Mouse (Mus musculus): ENCODE measurements around the gene 2310039H08Rik.
A peak's percentile ranks its signal among the peaks of the same experiment; 100 is the strongest.

Gene 2310039H08Rik

GRCm38 (mm10) chr17:46772404-46773277 lies at the start of gene 2310039H08Rik:
Gene 2310039H08Rik, plus strand, starts transcription at chr17:46772635.
- TF ChIP-seq GATA4 (IDR thresholded peaks at IDR 0.05; ENCODE audit: insufficient replicate concordance, low read length), result no peak

- TF ChIP-seq GATA4 (IDR thresholded peaks at IDR 0.05; ENCODE audit: insufficient replicate concordance, low read length), result no peak
Measured at GRCm38 (mm10) chr17:46724477-46725084, 47.9 kb upstream of the 2310039H08Rik start.

- TF ChIP-seq GATA4 (IDR thresholded peaks at IDR 0.05; ENCODE audit: insufficient replicate concordance, low read length), result no peak
Measured at GRCm38 (mm10) chr17:46725273-46725672, 47.2 kb upstream of the 2310039H08Rik start.

GRCm38 (mm10) chr17:46725731-46726645 lies 46.4 kb upstream of the 2310039H08Rik start:
- 0 out of 2 replicates have a peak, but pooled peaks have one; percentile 32 for TF ChIP-seq GATA4 (IDR thresholded peaks at IDR 0.05; ENCODE audit: insufficient replicate concordance, low read length)

GRCm38 (mm10) chr17:46727271-46727670 lies 45.2 kb upstream of the 2310039H08Rik start:
- no peak for TF ChIP-seq GATA4 (IDR thresholded peaks at IDR 0.05; ENCODE audit: insufficient replicate concordance, low read length)

GRCm38 (mm10) chr17:46728021-46728420 lies 44.4 kb upstream of the 2310039H08Rik start:
- no peak for TF ChIP-seq GATA4 (IDR thresholded peaks at IDR 0.05; ENCODE audit: insufficient replicate concordance, low read length)

GRCm38 (mm10) chr17:46728496-46728895 lies 43.9 kb upstream of the 2310039H08Rik start:
- TF ChIP-seq GATA4 (IDR thresholded peaks at IDR 0.05; ENCODE audit: insufficient replicate concordance, low read length), result no peak

GRCm38 (mm10) chr17:46728904-46729318 lies 43.5 kb upstream of the 2310039H08Rik start, which contains the start of gene Gnmt:
Gene Gnmt, minus strand, starts transcription at chr17:46729168.
- no peak for TF ChIP-seq GATA4 (IDR thresholded peaks at IDR 0.05; ENCODE audit: insufficient replicate concordance, low read length)

- no peak for TF ChIP-seq GATA4 (IDR thresholded peaks at IDR 0.05; ENCODE audit: insufficient replicate concordance, low read length)
Measured at GRCm38 (mm10) chr17:46734055-46734454, 38.4 kb upstream of the 2310039H08Rik start.

GRCm38 (mm10) chr17:46735287-46735686 lies 37.1 kb upstream of the 2310039H08Rik start:
- peak; percentile 34; the same call in 1 of the 2 replicates for TF ChIP-seq GATA4 (IDR thresholded peaks at IDR 0.05; ENCODE audit: insufficient replicate concordance, low read length)

- TF ChIP-seq GATA4 (IDR thresholded peaks at IDR 0.05; ENCODE audit: insufficient replicate concordance, low read length), result no peak
Measured at GRCm38 (mm10) chr17:46736160-46736559, 36.3 kb upstream of the 2310039H08Rik start.

GRCm38 (mm10) chr17:46741305-46741704 lies 31.1 kb upstream of the 2310039H08Rik start:
- no peak for TF ChIP-seq GATA4 (IDR thresholded peaks at IDR 0.05; ENCODE audit: insufficient replicate concordance, low read length)

- TF ChIP-seq GATA4 (IDR thresholded peaks at IDR 0.05; ENCODE audit: insufficient replicate concordance, low read length), result no peak
Measured at GRCm38 (mm10) chr17:46742986-46743385, 29.4 kb upstream of the 2310039H08Rik start.

- TF ChIP-seq GATA4 (IDR thresholded peaks at IDR 0.05; ENCODE audit: insufficient replicate concordance, low read length), result no peak
Measured at GRCm38 (mm10) chr17:46745506-46745905, 26.9 kb upstream of the 2310039H08Rik start.

- no peak for TF ChIP-seq GATA4 (IDR thresholded peaks at IDR 0.05; ENCODE audit: insufficient replicate concordance, low read length)
Measured at GRCm38 (mm10) chr17:46747234-46747633, 25.2 kb upstream of the 2310039H08Rik start.

Data from liver, adult (tissue).